Mouse (Mus musculus) regulatory T cell (primary cell): ENCODE measurements at regions not wholly inside any gene's neighbourhood (a gene's known extent, or its start where the extent isn't known, plus 50 kb on each side); places are given as distances from the start of the nearest gene placed in this dataset.

ENCODE experiments used
- in situ Hi-C: fragments of 300-600 bp; cut with MboI, MseI; formaldehyde crosslinking; loops from one replicate; pipeline ENCODE4 v1.15.1; 2025; ENCODE audit warnings: high pct_unique_total_duplicates

DNA sequence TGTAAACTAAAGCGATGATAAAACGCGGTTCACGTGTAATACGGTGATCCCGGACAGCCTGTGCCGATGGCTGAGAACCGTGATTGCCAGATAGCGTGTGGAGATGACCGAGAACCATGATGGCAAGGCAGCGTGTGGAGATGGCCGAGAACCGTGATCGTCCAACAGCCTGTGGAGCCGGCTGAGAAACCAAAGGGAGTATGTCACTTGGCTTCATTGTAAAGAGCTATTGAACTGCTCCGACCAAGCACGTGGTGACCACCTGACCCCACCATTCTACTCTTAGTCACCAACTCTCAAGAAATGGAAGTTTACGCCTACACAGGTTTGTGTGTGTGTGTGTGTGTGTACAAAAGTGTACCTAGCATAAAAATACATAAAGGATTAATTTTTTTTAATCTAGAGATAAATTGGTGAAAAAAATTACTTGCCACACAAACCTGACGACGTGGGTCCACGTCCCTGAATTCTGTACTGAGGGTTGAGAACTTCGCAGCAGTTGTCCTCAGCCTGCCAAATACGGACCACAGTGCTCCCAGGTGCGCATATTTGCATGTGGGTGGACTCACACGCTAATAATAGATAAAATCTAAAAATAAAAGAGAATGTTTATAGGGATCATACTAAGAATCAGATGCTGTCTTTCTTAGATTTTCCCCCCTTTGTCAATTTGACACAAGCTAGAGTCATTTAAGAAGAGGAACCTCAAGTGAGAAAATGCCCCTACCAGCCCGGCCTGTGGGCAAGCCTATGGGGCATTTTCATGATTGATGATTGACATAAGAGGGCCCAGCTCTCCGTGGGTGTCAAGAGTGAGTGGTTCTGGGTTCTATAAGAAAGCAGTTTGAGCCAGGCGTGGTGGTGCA is 56.6 kb upstream of the Mef2a start:
- in situ Hi-C loops = loop anchor here (5.0 kb wide), 1 partner anchor 52 kb away; no protein-coding TSS in a partner anchor

DNA sequence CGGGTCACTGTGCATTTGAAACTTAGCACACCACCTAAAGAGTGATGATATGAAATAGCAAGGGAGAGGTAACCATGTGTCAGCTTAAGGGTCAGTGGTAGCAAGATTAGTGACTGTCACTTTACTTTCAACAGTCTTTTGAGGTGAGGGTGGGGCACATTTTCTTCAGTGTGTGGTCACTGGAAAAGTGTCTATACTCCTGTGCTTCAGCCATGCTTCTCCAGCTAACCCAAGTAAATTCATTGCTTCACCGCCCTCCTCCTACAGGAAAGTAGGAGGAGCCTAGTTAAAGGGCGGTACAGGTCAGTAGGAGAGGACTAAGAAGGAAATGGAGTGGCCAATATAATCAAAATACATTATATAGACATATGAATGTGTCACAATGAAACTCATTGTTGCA is 55.7 kb upstream of the Mef2a start:
- in situ Hi-C loops = loop anchor here (5.0 kb wide), 1 partner anchor 51 kb away; no protein-coding TSS in a partner anchor

DNA sequence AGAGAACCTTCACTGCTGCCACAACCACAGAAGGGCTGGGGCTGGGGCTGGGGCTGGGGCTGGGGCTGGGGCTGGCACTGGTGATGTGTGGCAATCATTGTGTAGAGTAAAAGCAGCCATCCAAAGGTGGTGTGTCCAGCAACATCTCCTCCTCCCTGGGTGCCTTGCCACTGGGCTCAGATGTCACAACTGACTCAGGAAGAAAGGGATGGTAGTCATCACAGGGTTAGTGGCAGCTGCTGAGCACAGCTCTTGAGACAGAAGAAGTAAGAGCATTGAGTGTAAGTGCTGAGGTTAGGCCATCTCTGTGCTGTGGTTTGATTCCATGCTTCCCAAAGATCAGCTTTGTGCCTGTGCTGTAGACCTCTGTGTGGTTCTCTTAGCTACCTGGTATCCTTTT is 53.4 kb upstream of the Mef2a start:
- in situ Hi-C loops = loop anchor here (5.0 kb wide), 1 partner anchor 49 kb away; no protein-coding TSS in a partner anchor

DNA sequence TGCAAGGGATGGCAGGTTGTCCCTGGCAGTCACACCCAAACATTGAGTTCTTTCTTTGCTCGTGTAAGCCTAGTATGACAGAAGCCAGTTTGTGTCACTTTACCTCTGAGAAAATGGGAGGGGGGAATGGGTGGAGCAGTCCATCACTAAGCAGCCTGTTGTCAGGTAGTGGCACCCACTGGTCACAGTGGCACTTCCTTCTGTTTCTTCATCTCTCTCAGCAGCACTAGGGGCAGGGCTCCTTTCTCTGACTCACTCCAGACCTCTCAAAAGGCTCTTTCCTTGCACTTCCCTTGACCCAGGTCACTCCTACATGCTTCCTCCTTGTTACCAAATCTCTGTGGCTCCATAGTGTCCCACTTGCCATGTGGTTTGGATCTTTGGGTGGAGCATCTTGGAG is 52.9 kb upstream of the Mef2a start:
- in situ Hi-C loops = loop anchor here (5.0 kb wide), 1 partner anchor 48 kb away; no protein-coding TSS in a partner anchor

DNA sequence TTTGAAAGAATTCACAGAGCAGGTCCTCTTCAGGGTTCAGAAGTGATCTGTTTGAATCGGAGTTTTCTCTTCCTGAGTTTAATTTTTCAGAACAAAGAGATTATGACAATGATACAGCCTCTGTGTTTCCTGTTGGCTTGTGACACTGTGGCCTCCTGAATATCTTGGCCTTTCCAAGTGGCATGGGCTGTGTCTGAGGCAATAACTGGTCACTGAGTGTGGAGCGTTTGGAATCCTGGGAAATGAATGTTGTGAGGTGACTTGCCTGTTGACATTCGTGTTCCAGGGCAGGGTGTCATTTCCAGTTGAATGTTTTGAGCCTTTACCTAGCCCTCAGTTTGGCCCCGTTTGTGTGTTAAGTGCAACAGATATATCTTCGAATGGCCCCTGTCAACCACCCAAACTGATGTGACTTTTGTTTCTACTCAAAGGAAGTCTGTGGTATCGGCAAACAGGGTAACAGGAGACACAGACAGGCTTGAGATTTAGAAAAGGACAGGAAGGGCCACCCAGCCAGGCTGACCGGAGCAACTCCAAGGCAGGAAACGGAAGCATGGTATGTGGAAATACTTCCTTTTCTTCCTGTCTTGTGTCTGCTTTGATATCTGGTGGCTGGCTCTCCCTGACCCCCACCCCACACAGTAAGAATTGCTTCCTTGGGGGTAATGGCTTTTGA is 52.3 kb upstream of the Mef2a start:
- in situ Hi-C loops = loop anchor here (5.0 kb wide), 1 partner anchor 48 kb away; no protein-coding TSS in a partner anchor
